ENCODE assay signal across 8 mouse cellular contexts in genomic region chr2:135711925-135712288, GRCm38 (mm10). TPM values are rescaled to one million over a fixed set of nuclear protein-coding genes. Genes with fewer than 3 reads are reported as not detected.
DNase-seq lines count a peak whose midpoint lies in the region; ATAC-seq lines count a peak whose summit lies in the region.

No protein-coding gene starts in this region.

- H3K27ac ChIP-seq in embryonic facial prominence, embryonic 10.5 days (replicated peaks) = peak overlapping the region; percentile 58
- peak overlapping the region; percentile 52 for H3K27ac ChIP-seq in hindbrain, embryonic 16.5 days (ENCODE audit: low read depth, low read length)

- peak overlapping the region; percentile 41 for H3K4me3 ChIP-seq in embryonic facial prominence, embryonic 10.5 days
- H3K4me3 ChIP-seq in hindbrain, embryonic 16.5 days (ENCODE audit: low read length) = peak overlapping the region; percentile 21

- H3K9me3 ChIP-seq in embryonic facial prominence, embryonic 10.5 days = no peaks in the 10 kb centered on the region
- H3K9me3 ChIP-seq in hindbrain, embryonic 16.5 days (ENCODE audit: control insufficient read depth, low read length) = no peaks in the 10 kb centered on the region

- peak; percentile 94 for DNase-seq in NIH3T3 (ENCODE audit: low read depth)
- peak; percentile 64 for DNase-seq in embryonic facial prominence, embryonic 10.5 days (ENCODE audit: low spot score)
- DNase-seq in gastrocnemius, postnatal 36 days = peak; percentile 36 to 75
- peak; percentile 21 to 38 for DNase-seq in left cerebral cortex, postnatal 25 days (ENCODE audit: low spot score in 2 of 2)
- peak; percentile 35 for DNase-seq in right cerebral cortex, postnatal 14 days
- no peak for DNase-seq in thymus, postnatal 10 days (ENCODE audit: low spot score in 2 of 2)

- no peaks in the 10 kb centered on the region for H3K27me3 ChIP-seq in embryonic facial prominence, embryonic 10.5 days (replicated peaks; ENCODE audit: low read depth, poor library complexity, severe bottlenecking)
- no peaks in the 10 kb centered on the region for H3K27me3 ChIP-seq in hindbrain, embryonic 16.5 days (replicated peaks; ENCODE audit: control insufficient read depth, insufficient read depth, low read length)

- no peaks in the 10 kb centered on the region for H3K36me3 ChIP-seq in embryonic facial prominence, embryonic 10.5 days (replicated peaks)
- H3K36me3 ChIP-seq in hindbrain, embryonic 16.5 days (ENCODE audit: control insufficient read depth, insufficient read depth, low read length) = no peaks in the 10 kb centered on the region

- H3K9ac ChIP-seq in hindbrain, embryonic 16.5 days (ENCODE audit: low read depth, low read length) = peak overlapping the region; percentile 28; the same call in 1 of the 2 replicates

- ATAC-seq in hindbrain, embryonic 16.5 days = peak; percentile 79
- peak; percentile 95 for ATAC-seq in megakaryocyte progenitor cell, adult 5-6 weeks (replicated peaks; ENCODE audit: poor library complexity)

- peaks cover 35% of the 10 kb centered on the region for H3K4me1 ChIP-seq in embryonic facial prominence, embryonic 10.5 days
- H3K4me1 ChIP-seq in hindbrain, embryonic 16.5 days (ENCODE audit: control insufficient read depth, insufficient read depth, low read depth, low read length) = peaks cover 19% of the 10 kb centered on the region

- WGBS in embryonic facial prominence, embryonic 10.5 days = 13% methylated on average over 8 of the region's 8 CpGs
- WGBS in hindbrain, embryonic 16.5 days = 7% methylated on average over 8 of the region's 8 CpGs

- intact Hi-C loops in gastrocnemius, postnatal 36 days (cut with DNase I) = no loop called here
- intact Hi-C loops in left cerebral cortex, postnatal 25 days (cut with DNase I) = loop anchor here (2.0 kb wide), 1 partner anchor 53 kb away; the partner anchor contains the start of gene Plcb4

- H3K4me2 ChIP-seq in hindbrain, embryonic 16.5 days (ENCODE audit: low read length) = peak overlapping the region; percentile 51

RNA-seq across cellular contexts. Expression of gene Plcb4, which starts 53.1 kb away (rescaled TPM):
- 13.2 and 16.1 TPM in 2 replicates for polyA plus RNA-seq in embryonic facial prominence, embryonic 10.5 days (2016; fragmentation: Nextera tagmentation; extraction: Ambion mirVana)
- total RNA-seq in gastrocnemius, postnatal 36 days (2021) = 10 to 100 TPM; 19.5 to 27.3 TPM
- 36.3 and 40.8 TPM in 2 replicates for polyA plus RNA-seq in hindbrain, embryonic 16.5 days (2015; fragmentation: Nextera tagmentation; extraction: Ambion mirVana)
- 10 to 100 TPM; 67.8 to 69.8 TPM for total RNA-seq in left cerebral cortex, postnatal 25 days (2021)
- 25.0 and 29.9 TPM in 2 replicates for total RNA-seq in megakaryocyte progenitor cell, adult 5-6 weeks (2015)
- total RNA-seq in megakaryocyte progenitor cell, adult 5-6 weeks (2017) = 17.7 and 24.5 TPM in 2 replicates

Comparison
In these comparisons a context has a peak if more than half of its experiments do, and no peak if none do; other contexts are left out.
1. DNase-seq: peak in NIH3T3 (single experiment), embryonic facial prominence, embryonic 10.5 days (single experiment), gastrocnemius, postnatal 36 days (2 of 2), left cerebral cortex, postnatal 25 days (2 of 2) and right cerebral cortex, postnatal 14 days (single experiment); none in thymus, postnatal 10 days (0 of 2).